Mouse (Mus musculus) lung, embryonic 15.5 days (tissue): ENCODE results near the gene Tmem135. TPM values are rescaled to one million over a fixed set of nuclear protein-coding genes. Genes with fewer than 3 reads are reported as not detected.

Experiments
- ATAC-seq: fragments of 200-750 bp; cut with Nextera tagmentation; 2 replicates; pipeline ENCODE4 v1.8.0; 2017; ENCODE audit warnings: moderate number of reproducible peaks, borderline replicate concordance; ENCODE audit not compliant: low FRiP score, low TSS enrichment; ENCODE audit errors: extremely low read depth
- H3K27ac ChIP-seq: fragments of 300-500 bp; sonication (generic); 2 replicates; pipeline ENCODE4 v1.5.1; 2015; ENCODE audit warnings: moderate library complexity, mild to moderate bottlenecking, inconsistent platforms
- H3K27me3 ChIP-seq: fragments of 300-500 bp; sonication (generic); 2 replicates; pipeline ENCODE4 v1.6.1; 2015; ENCODE audit warnings: inconsistent platforms
- H3K36me3 ChIP-seq: fragments of 300-500 bp; sonication (generic); 2 replicates; pipeline ENCODE4 v1.6.1; 2015; ENCODE audit warnings: inconsistent platforms
- H3K4me1 ChIP-seq: fragments of 300-500 bp; sonication (generic); 2 replicates; pipeline ENCODE4 v1.6.1; 2015; ENCODE audit warnings: inconsistent platforms
- H3K4me2 ChIP-seq: fragments of 300-500 bp; sonication (generic); 2 replicates; pipeline ENCODE4 v1.6.1; 2015; ENCODE audit warnings: inconsistent platforms, mild to moderate bottlenecking, moderate library complexity
- H3K4me3 ChIP-seq: fragments of 300-500 bp; sonication (generic); 2 replicates; pipeline ENCODE4 v1.5.1; 2015; ENCODE audit warnings: mild to moderate bottlenecking, inconsistent platforms
- H3K9ac ChIP-seq: fragments of 300-500 bp; sonication (generic); 2 replicates; pipeline ENCODE4 v1.6.1; 2015; ENCODE audit warnings: inconsistent platforms
- H3K9me3 ChIP-seq: fragments of 300-500 bp; sonication (generic); 2 replicates; pipeline ENCODE4 v1.6.1; 2016; ENCODE audit warnings: inconsistent platforms
- WGBS: fragments of 180-500 bp; shearing (Covaris S2); methylation state at CpG from one replicate; pipeline ENCODE4 v1.1.7; 2015; 5-methylcytosine and 5-hydroxymethylcytosine counted together
- polyA plus RNA-seq: library from polyadenylated mRNA; unstranded; fragments of >200 nt; fragmentation: Nextera tagmentation; extraction: Ambion mirVana; gene quantifications from 2 replicates; pipeline ENCODE4 v1.2.1, GENCODE M21; 2015

The Tmem135 gene
- 20.0 and 23.2 TPM in 2 replicates for polyA plus RNA-seq

- Histone ChIP-seq H3K4me1 (peaks cover 20% of the 10 kb centered on the region), H3K4me3 (peak within 1 kb of the TSS; percentile 67), H3K4me2 (peak within 1 kb of the TSS; percentile 95), H3K9ac (peak within 1 kb of the TSS; percentile 81), H3K27me3 (peaks cover 6% of the 10 kb centered on the region; the same call in 1 of the 2 replicates), H3K9me3 (no peaks in the 10 kb centered on the region), H3K36me3 (0 out of 2 replicates have a peak, but pooled peaks cover 4% of the 10 kb centered on the region), H3K27ac (peak within 1 kb of the TSS; percentile 80)
- peak; percentile 97 for ATAC-seq
- WGBS = 0% methylated on average over 61 of the region's 62 CpGs
These were observed at the start of gene Tmem135, which contains the start of gene Fzd4 for GRCm38 (mm10) chr7:89404081-89404733. Tmem135 (minus strand) TSS chr7:89404222. Fzd4 (plus strand) TSS chr7:89404355.

GRCm38 (mm10) chr7:89450312-89450711 is 46.3 kb upstream of the Tmem135 start:
- no peak for ATAC-seq
- H3K4me3 ChIP-seq = no peak overlapping the region
- H3K4me1 ChIP-seq = no peaks in the 10 kb centered on the region
- H3K27me3 ChIP-seq = no peaks in the 10 kb centered on the region
- no peak overlapping the region for H3K9ac ChIP-seq
- no peaks in the 10 kb centered on the region for H3K9me3 ChIP-seq
- H3K4me2 ChIP-seq = no peak overlapping the region
- no peak overlapping the region for H3K27ac ChIP-seq
- no peaks in the 10 kb centered on the region for H3K36me3 ChIP-seq
- 56% methylated on average over 2 of the region's 2 CpGs for WGBS

GRCm38 (mm10) chr7:89445137-89445536 is 41.1 kb upstream of the Tmem135 start:
- no peaks in the 10 kb centered on the region for H3K27me3 ChIP-seq
- no peak overlapping the region for H3K4me3 ChIP-seq
- no peak overlapping the region for H3K27ac ChIP-seq
- no peak overlapping the region for H3K4me2 ChIP-seq
- no peaks in the 10 kb centered on the region for H3K36me3 ChIP-seq
- no peaks in the 10 kb centered on the region for H3K4me1 ChIP-seq
- 66% methylated on average over 4 of the region's 4 CpGs for WGBS
- no peak overlapping the region for H3K9ac ChIP-seq
- no peak for ATAC-seq
- no peaks in the 10 kb centered on the region for H3K9me3 ChIP-seq

- Histone ChIP-seq H3K4me3 (no peak overlapping the region), H3K36me3 (no peaks in the 10 kb centered on the region), H3K27me3 (no peaks in the 10 kb centered on the region), H3K4me1 (no peaks in the 10 kb centered on the region), H3K9ac (no peak overlapping the region), H3K4me2 (no peak overlapping the region), H3K27ac (no peak overlapping the region), H3K9me3 (no peaks in the 10 kb centered on the region)
- WGBS = 56% methylated on average over 4 of the region's 4 CpGs
- ATAC-seq = no peak
These were observed 38.2 kb upstream of the Tmem135 start for GRCm38 (mm10) chr7:89442242-89442641.

- no peaks in the 10 kb centered on the region for H3K36me3 ChIP-seq
- no peak overlapping the region for H3K9ac ChIP-seq
- H3K27me3 ChIP-seq = no peaks in the 10 kb centered on the region
- no peak overlapping the region for H3K4me2 ChIP-seq
- H3K9me3 ChIP-seq = no peaks in the 10 kb centered on the region
- no peak overlapping the region for H3K27ac ChIP-seq
- H3K4me1 ChIP-seq = no peaks in the 10 kb centered on the region
- 55% methylated on average over 7 of the region's 7 CpGs for WGBS
- ATAC-seq = no peak
- no peak overlapping the region for H3K4me3 ChIP-seq
These were observed 37.3 kb upstream of the Tmem135 start for GRCm38 (mm10) chr7:89441291-89441690.

- no peak overlapping the region for H3K4me2 ChIP-seq
- no peaks in the 10 kb centered on the region for H3K27me3 ChIP-seq
- peaks cover 11% of the 10 kb centered on the region for H3K4me1 ChIP-seq
- no peak overlapping the region for H3K27ac ChIP-seq
- no peaks in the 10 kb centered on the region for H3K36me3 ChIP-seq
- ATAC-seq = no peak
- 37% methylated on average over 4 of the region's 4 CpGs for WGBS
- H3K9me3 ChIP-seq = no peaks in the 10 kb centered on the region
- no peak overlapping the region for H3K9ac ChIP-seq
- H3K4me3 ChIP-seq = no peak overlapping the region
These were observed 33.6 kb upstream of the Tmem135 start for GRCm38 (mm10) chr7:89437589-89437988.

DNA sequence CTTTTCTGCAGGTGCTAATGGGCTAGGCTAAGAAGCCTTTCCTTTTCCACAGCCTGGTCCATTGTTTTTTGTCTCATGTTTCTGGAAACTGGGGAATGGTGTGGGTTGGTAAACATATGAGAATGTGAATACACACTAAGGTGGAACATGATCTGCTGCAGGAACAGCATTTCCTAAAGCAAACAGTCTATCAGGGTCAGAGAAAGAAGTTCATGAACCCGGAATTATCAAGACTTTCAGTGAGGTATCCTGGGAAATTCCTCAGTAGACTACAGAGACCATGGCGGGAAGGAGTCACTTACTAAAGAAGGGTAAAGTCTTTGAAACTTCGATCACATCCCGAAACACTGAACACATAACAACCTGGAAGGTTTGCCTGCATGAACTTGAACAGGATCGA is 32.4 kb upstream of the Tmem135 start:
- Histone ChIP-seq H3K9ac (no peak overlapping the region), H3K4me3 (no peak overlapping the region), H3K9me3 (no peaks in the 10 kb centered on the region), H3K36me3 (no peaks in the 10 kb centered on the region), H3K4me1 (peaks cover 11% of the 10 kb centered on the region), H3K27me3 (no peaks in the 10 kb centered on the region), H3K27ac (no peak overlapping the region; the same call in 1 of the 2 replicates), H3K4me2 (no peak overlapping the region)
- WGBS = 69% methylated on average over 5 of the region's 5 CpGs
- no peak for ATAC-seq

- Histone ChIP-seq H3K4me3 (no peak overlapping the region), H3K4me1 (peaks cover 11% of the 10 kb centered on the region), H3K36me3 (no peaks in the 10 kb centered on the region), H3K9me3 (no peaks in the 10 kb centered on the region), H3K4me2 (no peak overlapping the region), H3K9ac (no peak overlapping the region), H3K27me3 (no peaks in the 10 kb centered on the region), H3K27ac (peak overlapping the region; percentile 5; the same call in 1 of the 2 replicates)
- ATAC-seq = no peak
- WGBS = 32% methylated on average over 8 of the region's 8 CpGs
These were observed 30.0 kb upstream of the Tmem135 start for GRCm38 (mm10) chr7:89433893-89434616.

DNA sequence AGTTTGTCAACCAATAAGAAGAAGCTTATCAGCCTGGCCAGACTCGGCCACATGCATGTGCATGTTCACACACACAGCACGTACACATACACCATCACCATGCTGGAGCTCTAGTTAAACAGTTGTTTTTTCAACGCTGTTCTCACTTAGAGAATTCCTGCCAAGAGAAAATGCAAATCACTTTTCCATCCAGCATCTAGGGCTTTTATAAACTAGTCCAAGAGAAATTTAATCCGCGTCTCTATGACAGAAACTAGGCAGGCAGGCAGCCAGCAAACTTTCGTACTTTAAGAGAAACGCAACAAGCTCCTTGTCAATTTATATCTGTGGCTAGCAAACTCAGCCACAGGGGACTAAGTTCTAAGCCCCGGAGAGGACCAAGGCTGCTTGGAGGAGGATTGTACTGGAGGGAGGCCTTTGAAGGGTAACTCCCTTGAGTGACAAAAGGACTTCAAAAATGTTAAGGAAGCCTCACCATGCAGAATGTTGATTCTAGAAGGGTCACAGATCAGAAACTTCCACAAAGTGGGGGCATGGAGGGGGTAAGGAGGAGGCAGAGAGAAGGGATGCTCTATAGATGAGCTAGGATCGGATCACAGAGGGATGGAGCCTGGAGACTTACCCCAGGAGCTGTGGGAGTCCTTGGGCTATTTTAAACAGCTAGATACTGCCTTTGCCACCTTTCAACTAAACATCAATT is 29.3 kb upstream of the Tmem135 start:
- Histone ChIP-seq H3K36me3 (no peaks in the 10 kb centered on the region), H3K4me1 (peaks cover 11% of the 10 kb centered on the region), H3K27ac (peak overlapping the region; percentile 20; the same call in 1 of the 2 replicates), H3K9me3 (no peaks in the 10 kb centered on the region), H3K4me3 (no peak overlapping the region), H3K9ac (no peak overlapping the region), H3K27me3 (no peaks in the 10 kb centered on the region), H3K4me2 (no peak overlapping the region)
- WGBS = 50% methylated on average over 9 of the region's 9 CpGs
- ATAC-seq = peak; percentile 49; the same call in 1 of the 2 replicates

- Histone ChIP-seq H3K9me3 (no peaks in the 10 kb centered on the region), H3K27ac (no peak overlapping the region), H3K36me3 (no peaks in the 10 kb centered on the region), H3K4me3 (no peak overlapping the region), H3K9ac (no peak overlapping the region), H3K4me1 (peaks cover 11% of the 10 kb centered on the region), H3K4me2 (no peak overlapping the region), H3K27me3 (no peaks in the 10 kb centered on the region)
- ATAC-seq = no peak
- WGBS = 79% methylated on average over 2 of the region's 2 CpGs
These were observed 27.2 kb upstream of the Tmem135 start for GRCm38 (mm10) chr7:89431185-89431584.

DNA sequence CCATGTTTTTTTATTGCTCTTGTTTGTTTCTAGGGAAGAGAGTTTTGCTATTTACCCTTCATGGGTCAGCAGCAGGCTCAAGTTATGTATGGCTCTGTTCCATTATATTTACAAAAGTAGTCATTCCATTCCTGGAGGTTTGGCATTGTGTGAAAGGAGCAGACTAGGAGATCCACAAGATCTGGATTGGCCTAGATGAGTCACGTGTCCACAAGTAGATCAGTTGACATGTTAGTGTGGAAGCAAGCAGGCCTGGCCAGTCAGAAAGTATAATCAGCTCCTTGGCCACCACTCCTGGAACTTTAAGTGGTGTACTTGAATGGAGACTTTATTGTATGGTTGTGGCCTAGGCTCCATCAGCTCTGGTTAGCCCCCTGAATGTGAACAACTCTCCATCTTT is 25.3 kb upstream of the Tmem135 start:
- Histone ChIP-seq H3K27me3 (no peaks in the 10 kb centered on the region), H3K9me3 (no peaks in the 10 kb centered on the region), H3K4me1 (peaks cover 10% of the 10 kb centered on the region), H3K27ac (no peak overlapping the region), H3K4me2 (no peak overlapping the region), H3K4me3 (no peak overlapping the region), H3K9ac (no peak overlapping the region), H3K36me3 (no peaks in the 10 kb centered on the region)
- no peak for ATAC-seq
- 53% methylated on average over 1 of the region's 1 CpGs for WGBS

- H3K27me3 ChIP-seq = no peaks in the 10 kb centered on the region
- H3K4me2 ChIP-seq = no peak overlapping the region
- no peak overlapping the region for H3K4me3 ChIP-seq
- peaks cover 6% of the 10 kb centered on the region; the same call in 1 of the 2 replicates for H3K4me1 ChIP-seq
- ATAC-seq = no peak
- no peak overlapping the region for H3K9ac ChIP-seq
- no peak overlapping the region for H3K27ac ChIP-seq
- 59% methylated on average over 5 of the region's 5 CpGs for WGBS
- H3K9me3 ChIP-seq = no peaks in the 10 kb centered on the region
- H3K36me3 ChIP-seq = no peaks in the 10 kb centered on the region
These were observed 24.8 kb upstream of the Tmem135 start for GRCm38 (mm10) chr7:89428804-89429203.
